Mouse (Mus musculus): Measurements from ENCODE around the gene Irf6.

Gene Irf6

DNA sequence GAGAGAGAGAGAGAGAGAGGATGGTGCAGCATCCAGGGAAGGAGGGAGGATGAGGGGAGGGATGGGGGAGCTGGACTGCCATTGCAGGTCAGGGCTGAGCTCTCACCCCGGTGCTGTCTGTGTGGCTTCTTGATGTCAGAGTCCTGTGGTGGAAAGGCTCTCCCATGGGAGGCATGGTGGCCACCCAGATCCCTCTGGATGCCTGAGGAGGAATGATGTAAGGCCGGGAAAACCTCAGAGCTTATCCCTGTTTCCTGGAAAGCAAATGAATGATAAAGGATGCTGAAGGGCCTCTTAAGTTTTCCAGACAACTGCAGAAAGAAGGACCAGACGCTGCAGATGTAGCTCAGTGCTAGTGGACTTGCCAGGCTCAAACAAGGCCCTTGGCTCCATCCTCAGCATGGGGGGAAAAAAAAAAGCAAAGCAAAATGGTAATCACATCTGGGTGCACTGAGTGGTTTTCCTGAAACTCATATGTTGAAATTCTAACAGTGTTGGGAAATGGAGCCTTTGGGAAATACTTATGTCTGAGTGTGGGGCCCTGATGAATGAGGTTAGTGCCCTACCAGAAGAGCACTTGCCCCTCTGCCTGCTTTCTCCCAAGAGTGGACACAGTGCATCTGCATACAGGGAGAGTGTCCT lies 42.4 kb downstream of the Irf6 start:
- in situ Hi-C loops (cut with MboI; ENCODE audit: unreplicated experiment in 2 of 2), result loop anchor here in 1 of 2 experiments (5.0 kb wide), 1 partner anchor 63 kb away; the partner anchor contains the start of gene Diexf

DNA sequence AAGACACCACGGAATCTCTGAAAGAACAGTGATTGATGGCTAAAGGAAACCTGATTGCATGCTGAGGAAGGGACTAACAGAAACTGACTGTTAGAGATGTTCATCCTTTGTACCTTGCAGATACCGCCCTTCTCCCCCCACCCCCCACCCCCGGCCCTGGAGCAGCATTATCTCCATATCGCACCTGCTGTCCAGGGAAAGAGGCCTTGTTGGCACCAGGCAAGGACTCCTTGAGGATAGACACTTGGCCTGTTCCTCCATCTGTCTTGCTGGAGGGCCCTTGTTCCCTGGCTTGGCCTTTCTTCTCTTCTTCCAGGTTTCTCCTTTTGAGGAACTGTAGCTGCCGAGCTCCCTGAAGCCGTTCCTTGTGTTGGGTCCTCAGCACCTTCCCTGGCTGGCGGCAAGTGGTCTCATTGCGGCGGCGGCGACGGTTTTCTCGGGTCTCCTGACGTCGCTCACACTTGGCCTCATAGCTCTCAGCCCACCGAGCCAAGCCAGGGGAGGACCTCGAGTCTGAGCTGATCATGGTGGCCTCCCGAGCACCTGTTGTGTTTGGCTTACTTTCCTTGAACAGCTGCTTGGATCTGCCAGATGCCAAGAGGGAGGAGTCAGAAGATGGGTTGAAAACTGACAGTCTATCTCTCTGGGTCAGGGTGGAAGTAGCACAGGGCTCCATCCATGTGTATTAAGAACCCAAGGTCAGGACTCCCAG lies 44.7 kb downstream of the Irf6 start:
- in situ Hi-C loops (cut with MboI; ENCODE audit: unreplicated experiment in 2 of 2), result loop anchor here in 1 of 2 experiments (5.0 kb wide), 1 partner anchor 65 kb away; the partner anchor contains the start of gene Diexf

GRCm38 (mm10) chr1:193198312-193198711 lies 45.4 kb downstream of the Irf6 start:
- in situ Hi-C loops (cut with MboI; ENCODE audit: unreplicated experiment in 2 of 2), result loop anchor here in 1 of 2 experiments (5.0 kb wide), 1 partner anchor 66 kb away; the partner anchor contains the start of gene Diexf

GRCm38 (mm10) chr1:193200640-193201382 lies 47.9 kb downstream of the Irf6 start:
- in situ Hi-C loops (cut with MboI; ENCODE audit: unreplicated experiment in 2 of 2), result loop anchor here (10.0 to 25.0 kb wide), 4 partner anchors 196 to 511 kb away; no protein-coding TSS in a partner anchor

- in situ Hi-C loops (cut with MboI; ENCODE audit: unreplicated experiment in 2 of 2), result loop anchor here (10.0 to 25.0 kb wide), 4 partner anchors 197 to 511 kb away; no protein-coding TSS in a partner anchor
Measured at GRCm38 (mm10) chr1:193201383-193201778, 48.5 kb downstream of the Irf6 start, which contains the start of gene Traf3ip3. Traf3ip3 (minus strand) TSS chr1:193201703.

GRCm38 (mm10) chr1:193203821-193204220 lies 50.9 kb downstream of the Irf6 start:
- in situ Hi-C loops (cut with MboI; ENCODE audit: unreplicated experiment in 2 of 2), result loop anchor here (10.0 to 25.0 kb wide), 4 partner anchors 199 to 508 kb away; no protein-coding TSS in a partner anchor

- in situ Hi-C loops (cut with MboI; ENCODE audit: unreplicated experiment in 2 of 2), result loop anchor here (5.0 to 25.0 kb wide), 8 partner anchors 47 to 507 kb away; no protein-coding TSS in a partner anchor
Measured at GRCm38 (mm10) chr1:193205431-193205830, 52.5 kb downstream of the Irf6 start.

DNA sequence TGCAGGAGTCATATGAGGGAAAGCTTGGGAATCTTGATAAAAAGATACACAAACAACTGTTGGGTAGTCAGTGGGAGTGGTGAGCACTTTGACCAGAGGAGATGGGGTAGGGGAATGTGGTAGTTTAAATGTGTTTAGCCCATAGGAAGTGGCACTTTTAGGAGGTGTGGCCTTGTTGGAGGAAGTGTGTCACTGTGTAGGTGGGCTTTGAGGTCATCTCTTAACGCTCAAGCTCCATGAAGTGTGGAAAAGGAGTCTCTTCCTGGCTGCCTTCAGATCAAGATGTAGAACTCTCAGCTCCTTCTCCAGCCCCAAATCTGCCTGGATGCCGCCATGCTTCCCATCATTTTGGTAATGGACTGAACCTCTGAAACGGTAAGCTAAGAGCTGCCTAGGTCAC lies 54.6 kb downstream of the Irf6 start, which contains the start of gene Lamb3:
Gene Lamb3, plus strand, starts transcription at position 197 of the 400 bp plus-strand sequence.
- in situ Hi-C loops (cut with MboI; ENCODE audit: unreplicated experiment in 2 of 2), result loop anchor here (5.0 to 25.0 kb wide), 8 partner anchors 45 to 505 kb away; no protein-coding TSS in a partner anchor

GRCm38 (mm10) chr1:193208178-193208577 lies 55.3 kb downstream of the Irf6 start:
- in situ Hi-C loops (cut with MboI; ENCODE audit: unreplicated experiment in 2 of 2), result loop anchor here (5.0 to 25.0 kb wide), 8 partner anchors 44 to 504 kb away; no protein-coding TSS in a partner anchor

GRCm38 (mm10) chr1:193211371-193211770 lies 58.5 kb downstream of the Irf6 start:
- in situ Hi-C loops (cut with MboI; ENCODE audit: unreplicated experiment in 2 of 2), result loop anchor here (5.0 to 25.0 kb wide), 3 partner anchors 41 to 501 kb away; no protein-coding TSS in a partner anchor

- in situ Hi-C loops (cut with MboI; ENCODE audit: unreplicated experiment in 2 of 2), result loop anchor here (5.0 to 25.0 kb wide), 3 partner anchors 38 to 498 kb away; no protein-coding TSS in a partner anchor
Measured at GRCm38 (mm10) chr1:193214053-193214452, 61.1 kb downstream of the Irf6 start.

GRCm38 (mm10) chr1:193216000-193216399 lies 63.1 kb downstream of the Irf6 start:
- in situ Hi-C loops (cut with MboI; ENCODE audit: unreplicated experiment in 2 of 2), result loop anchor here (25.0 kb wide), 2 partner anchors 371 to 496 kb away; no protein-coding TSS in a partner anchor

DNA sequence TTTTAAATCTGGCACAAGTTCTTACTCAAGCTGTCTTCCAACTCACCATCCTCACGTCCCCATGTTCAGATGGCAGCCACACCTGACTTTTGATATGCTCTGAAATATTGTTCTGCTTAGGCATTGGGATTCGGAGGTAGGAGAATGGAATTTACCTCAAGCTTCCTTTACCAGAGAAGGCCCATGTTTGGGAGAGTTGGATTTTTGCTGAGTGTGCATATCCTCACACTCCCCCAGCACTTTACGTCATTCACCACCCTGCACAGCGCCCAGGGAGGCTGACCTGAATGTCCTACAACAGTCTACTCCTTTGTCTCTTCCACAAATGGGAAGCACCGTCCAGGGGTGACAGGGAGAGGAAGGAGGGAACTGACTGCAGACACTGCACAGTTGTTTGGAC lies 67.5 kb downstream of the Irf6 start:
- in situ Hi-C loops (cut with MboI; ENCODE audit: unreplicated experiment in 2 of 2), result loop anchor here (25.0 kb wide), 2 partner anchors 367 to 492 kb away; no protein-coding TSS in a partner anchor

Measured in v-Abl transformed pro-B cells (cell line).